Mouse (Mus musculus) left cerebral cortex, adult 11 months (tissue): ENCODE measurements around the gene Olfr837.
"Not testable (repeated sequence)": the region's sequence is repeated elsewhere in the genome, so short reads cannot be mapped to it uniquely, and the experiment has no call there.

Source experiments
- DNase-seq: peaks from one replicate; pipeline ENCODE4 v3.0.0; 2022; ENCODE audit warnings: low spot score

The Olfr837 gene

GRCm38 (mm10) chr9:19136017-19136416, at the start of gene Olfr837:
Gene Olfr837, plus strand, starts transcription at chr9:19136317.
- DNase-seq, result no peak

GRCm38 (mm10) chr9:19092889-19093753, 43.0 kb upstream of the Olfr837 start:
- not testable (repeated sequence) for DNase-seq

- DNase-seq, result no peak
These were observed 38.8 kb upstream of the Olfr837 start for GRCm38 (mm10) chr9:19097286-19097685.

- DNase-seq, result no peak
These were observed 16.0 kb upstream of the Olfr837 start, which contains the start of gene Olfr836 for GRCm38 (mm10) chr9:19120082-19120481. Gene Olfr836, plus strand, starts transcription at chr9:19120382.

GRCm38 (mm10) chr9:19177212-19177611, 41.1 kb downstream of the Olfr837 start, which contains the start of gene Olfr839-ps1:
Gene Olfr839-ps1, minus strand, starts transcription at chr9:19177312.
- DNase-seq, result no peak
